Mouse (Mus musculus) lung, embryonic 16.5 days (tissue): Measurements from ENCODE around the gene Slc12a6. TPM values are rescaled to one million over a fixed set of nuclear protein-coding genes. Genes with fewer than 3 reads are reported as not detected.

ENCODE experiments used
- ATAC-seq: fragments of 200-750 bp; cut with Nextera tagmentation; 2 replicates; pipeline ENCODE4 v1.8.0; 2017; ENCODE audit warnings: low read depth, mild to moderate bottlenecking, moderate library complexity
- H3K27ac ChIP-seq: fragments of 300-500 bp; sonication (generic); 2 replicates; pipeline ENCODE4 v1.5.1; 2014; ENCODE audit warnings: mild to moderate bottlenecking, control low read depth, low read length
- H3K27me3 ChIP-seq: fragments of 300-500 bp; sonication (generic); 2 replicates; pipeline ENCODE4 v1.6.1; 2014; ENCODE audit warnings: low read depth, low read length, mixed read lengths; ENCODE audit not compliant: control insufficient read depth, insufficient read depth
- H3K36me3 ChIP-seq: fragments of 300-500 bp; sonication (generic); 2 replicates; pipeline ENCODE4 v1.6.1; 2014; ENCODE audit warnings: low read length; ENCODE audit not compliant: control insufficient read depth, insufficient read depth
- H3K4me1 ChIP-seq: fragments of 300-500 bp; sonication (generic); replicated peaks from 2 replicates; pipeline ENCODE4 v1.6.1; 2014; ENCODE audit warnings: low read length, mixed read lengths; ENCODE audit not compliant: control insufficient read depth, insufficient read depth
- H3K4me2 ChIP-seq: fragments of 300-500 bp; sonication (generic); 2 replicates; pipeline ENCODE4 v1.6.1; 2014; ENCODE audit warnings: low read depth, low read length, control low read depth
- H3K4me3 ChIP-seq: fragments of 300-500 bp; sonication (generic); 2 replicates; pipeline ENCODE4 v1.5.1; 2014; ENCODE audit warnings: mild to moderate bottlenecking, low read length, control low read depth
- H3K9ac ChIP-seq: fragments of 300-500 bp; sonication (generic); 2 replicates; pipeline ENCODE4 v1.6.1; 2014; ENCODE audit warnings: low read length, control low read depth
- H3K9me3 ChIP-seq: fragments of 300-500 bp; sonication (generic); 2 replicates; pipeline ENCODE4 v1.6.1; 2016; ENCODE audit warnings: low read length; ENCODE audit not compliant: control insufficient read depth
- WGBS: fragments of 180-500 bp; shearing (Covaris S2); extraction: QIAGEN DNeasy Blood & Tissue Kit; methylation state at CpG from one replicate; pipeline ENCODE4 v1.1.7; 2014; 5-methylcytosine and 5-hydroxymethylcytosine counted together
- polyA plus RNA-seq: library from polyadenylated mRNA; unstranded; fragments of >200 nt; fragmentation: Nextera tagmentation; extraction: Ambion mirVana; gene quantifications from 2 replicates; pipeline ENCODE4 v1.2.1, GENCODE M21; 2015

Gene Slc12a6
- polyA plus RNA-seq = 8.9 and 9.8 TPM in 2 replicates

DNA sequence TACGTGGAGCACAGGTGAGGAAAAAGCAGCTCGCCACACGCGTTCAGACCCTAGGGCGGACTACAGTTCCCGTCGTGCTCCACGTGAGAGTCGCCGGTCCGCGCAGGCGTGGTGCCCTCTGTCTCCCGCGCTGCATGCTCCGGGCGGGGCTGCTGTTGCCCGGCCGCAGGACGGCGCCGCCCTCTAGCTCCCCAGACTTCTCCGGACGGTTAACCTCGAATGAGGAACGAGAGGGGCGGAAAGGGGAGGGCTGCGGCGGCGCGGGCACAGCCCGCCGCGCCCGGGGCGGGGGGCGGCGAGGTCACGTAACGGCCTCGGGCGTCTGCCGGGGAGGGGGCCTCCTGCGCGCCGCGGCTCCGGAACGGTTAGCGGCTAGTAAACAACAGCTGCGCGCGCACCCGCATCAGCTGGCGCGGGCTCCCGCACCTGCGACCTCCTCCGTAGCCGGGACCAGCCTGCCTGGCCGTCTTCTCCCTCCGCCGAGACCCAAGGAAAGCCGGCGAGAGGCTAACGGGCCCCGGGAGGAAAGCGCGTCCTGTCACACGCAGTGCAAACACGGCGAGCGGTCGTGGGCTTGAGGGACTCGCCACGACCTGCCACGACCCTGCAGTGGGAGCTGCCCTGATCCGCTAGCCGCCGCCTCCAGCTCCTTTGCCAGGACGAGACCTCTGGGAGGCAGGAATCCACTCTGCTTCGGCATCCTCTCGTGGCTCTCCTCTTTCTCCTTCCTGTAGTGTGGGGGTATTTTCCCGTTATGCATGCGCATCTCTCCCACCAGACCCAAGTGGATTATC is at the start of gene Slc12a6:
Gene Slc12a6, plus strand, starts transcription at position 378 of the 794 bp plus-strand sequence.
- peaks cover 14% of the 10 kb centered on the region for H3K4me1 ChIP-seq
- H3K27me3 ChIP-seq = no peaks in the 10 kb centered on the region
- H3K9me3 ChIP-seq = no peaks in the 10 kb centered on the region
- peak; percentile 96 for ATAC-seq
- H3K4me2 ChIP-seq = peak within 1 kb of the TSS; percentile 82
- H3K4me3 ChIP-seq = peak within 1 kb of the TSS; percentile 96
- WGBS = under 1% methylated on average over 62 of the region's 85 CpGs
- peak within 1 kb of the TSS; percentile 81 for H3K9ac ChIP-seq
- peak within 1 kb of the TSS; percentile 86 for H3K27ac ChIP-seq
- H3K36me3 ChIP-seq = no peaks in the 10 kb centered on the region

DNA sequence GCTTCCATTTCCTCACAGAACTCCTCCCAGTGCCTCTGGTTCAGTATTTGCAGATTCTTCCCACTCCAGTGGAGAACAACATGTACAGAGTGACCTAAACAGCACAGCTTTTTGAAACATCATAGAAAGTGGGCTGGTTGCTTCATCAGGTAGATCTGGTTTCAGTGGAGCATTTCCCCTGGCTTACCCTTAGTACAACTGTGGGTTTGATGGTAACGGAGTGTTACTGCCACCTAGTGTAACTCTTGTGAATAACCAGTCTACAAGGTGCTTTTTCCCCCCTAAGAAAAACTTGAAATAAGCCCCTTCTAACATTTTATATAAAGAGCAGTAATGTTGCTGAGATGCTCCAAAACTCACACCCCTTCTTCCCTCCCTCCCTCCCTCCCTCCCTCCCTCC is 49.6 kb upstream of the Slc12a6 start:
- Histone ChIP-seq H3K27ac (no peak overlapping the region), H3K9ac (no peak overlapping the region), H3K9me3 (no peaks in the 10 kb centered on the region), H3K4me3 (no peak overlapping the region), H3K27me3 (no peaks in the 10 kb centered on the region), H3K4me2 (no peak overlapping the region), H3K36me3 (no peaks in the 10 kb centered on the region), H3K4me1 (no peaks in the 10 kb centered on the region)
- whole genome bisulfite sequencing = 3% methylated on average over 1 of the region's 1 CpGs
- ATAC-seq = no peak

DNA sequence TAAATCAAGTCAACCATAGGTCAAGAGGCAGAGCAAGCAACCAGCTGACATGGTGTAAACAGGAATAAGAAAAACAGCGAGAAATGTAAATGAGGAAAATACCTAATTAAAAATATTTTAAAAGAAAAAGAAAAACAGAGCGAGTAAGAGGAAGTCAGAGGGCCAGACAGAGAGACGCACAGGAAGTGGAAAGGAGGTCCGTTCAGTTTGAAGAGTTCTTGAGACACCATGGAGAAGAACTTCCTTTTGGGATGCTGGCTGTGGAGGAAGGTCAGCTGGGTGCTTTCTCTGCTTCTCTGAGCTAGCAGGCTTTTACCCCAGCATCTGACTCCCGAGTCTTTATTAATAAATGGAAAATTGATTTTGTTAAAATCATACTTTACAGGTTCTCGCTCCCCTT is 48.0 kb upstream of the Slc12a6 start:
- 64% methylated on average over 6 of the region's 6 CpGs for WGBS
- H3K27ac ChIP-seq = no peak overlapping the region
- H3K4me3 ChIP-seq = no peak overlapping the region
- H3K4me2 ChIP-seq = no peak overlapping the region
- no peak for ATAC-seq
- H3K27me3 ChIP-seq = no peaks in the 10 kb centered on the region
- no peaks in the 10 kb centered on the region for H3K36me3 ChIP-seq
- H3K4me1 ChIP-seq = no peaks in the 10 kb centered on the region
- H3K9me3 ChIP-seq = no peaks in the 10 kb centered on the region
- H3K9ac ChIP-seq = no peak overlapping the region

DNA sequence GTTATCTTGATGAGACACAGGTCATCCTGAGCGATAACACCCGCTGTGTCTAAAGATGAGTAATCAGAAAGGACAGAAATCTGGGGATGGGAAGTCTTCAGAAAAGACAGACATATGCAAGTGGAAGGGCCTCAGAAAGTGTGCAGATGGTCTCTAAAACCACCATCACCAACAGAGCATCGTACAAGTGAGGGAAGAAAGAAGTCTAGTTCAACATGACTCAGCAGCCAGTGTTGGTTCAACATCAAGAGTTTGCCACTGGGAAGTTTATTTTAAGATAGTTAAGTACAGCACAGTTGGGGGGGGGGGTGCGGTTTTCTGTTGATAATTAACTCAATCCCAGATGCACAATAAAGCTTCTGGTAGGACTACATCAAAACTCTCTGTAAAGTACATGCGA is 44.7 kb upstream of the Slc12a6 start:
- H3K27me3 ChIP-seq = no peaks in the 10 kb centered on the region
- WGBS = 70% methylated on average over 5 of the region's 5 CpGs
- no peaks in the 10 kb centered on the region for H3K4me1 ChIP-seq
- ATAC-seq = no peak
- no peaks in the 10 kb centered on the region for H3K9me3 ChIP-seq
- no peak overlapping the region for H3K4me2 ChIP-seq
- no peak overlapping the region for H3K27ac ChIP-seq
- no peak overlapping the region for H3K4me3 ChIP-seq
- H3K9ac ChIP-seq = no peak overlapping the region
- H3K36me3 ChIP-seq = no peaks in the 10 kb centered on the region

DNA sequence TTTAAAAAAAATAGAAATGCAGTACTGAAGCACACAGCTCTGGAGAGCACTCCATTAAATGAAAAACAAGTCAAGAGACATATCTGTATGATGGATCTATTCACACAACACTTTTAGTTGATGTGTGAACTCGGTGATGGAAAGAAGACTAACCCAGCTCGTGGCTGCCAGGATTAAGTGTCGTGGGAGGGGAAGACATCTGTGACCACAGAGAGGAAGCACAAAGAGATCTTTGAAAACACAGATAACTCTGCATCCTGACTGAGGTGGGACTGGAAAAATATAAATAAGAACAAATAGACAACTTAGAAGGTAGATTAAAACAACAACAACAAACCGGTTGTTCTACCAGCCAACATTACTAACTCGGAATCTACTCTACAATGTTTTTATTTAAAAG is 43.0 kb upstream of the Slc12a6 start:
- no peak overlapping the region for H3K9ac ChIP-seq
- H3K9me3 ChIP-seq = no peaks in the 10 kb centered on the region
- H3K4me2 ChIP-seq = no peak overlapping the region
- H3K27me3 ChIP-seq = no peaks in the 10 kb centered on the region
- H3K4me3 ChIP-seq = no peak overlapping the region
- 59% methylated on average over 5 of the region's 5 CpGs for WGBS
- no peaks in the 10 kb centered on the region for H3K4me1 ChIP-seq
- no peak overlapping the region for H3K27ac ChIP-seq
- H3K36me3 ChIP-seq = no peaks in the 10 kb centered on the region
- no peak for ATAC-seq

DNA sequence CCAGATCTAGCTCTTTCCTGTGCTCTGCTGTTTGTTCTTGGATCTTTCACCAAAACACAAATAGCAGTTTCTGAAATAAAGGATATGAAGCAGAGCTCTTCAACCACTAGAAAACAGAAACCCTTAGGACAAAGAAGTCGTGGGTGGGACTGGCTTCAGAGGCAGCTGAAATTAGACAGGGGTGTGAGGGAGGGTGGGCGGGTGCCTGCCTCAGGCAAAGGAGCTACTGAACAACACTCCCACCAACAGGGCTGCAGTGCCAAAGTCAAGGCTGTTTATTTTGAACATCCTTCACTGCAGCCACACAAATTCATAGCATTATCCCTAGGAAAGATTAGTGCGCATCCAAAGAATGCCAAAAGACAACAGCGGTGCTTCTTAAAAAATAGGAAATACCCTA is 41.3 kb upstream of the Slc12a6 start:
- H3K4me3 ChIP-seq = no peak overlapping the region
- H3K9ac ChIP-seq = no peak overlapping the region
- H3K36me3 ChIP-seq = no peaks in the 10 kb centered on the region
- no peaks in the 10 kb centered on the region for H3K9me3 ChIP-seq
- 68% methylated on average over 4 of the region's 4 CpGs for WGBS
- H3K27ac ChIP-seq = no peak overlapping the region
- H3K4me1 ChIP-seq = no peaks in the 10 kb centered on the region
- no peak overlapping the region for H3K4me2 ChIP-seq
- ATAC-seq = no peak
- no peaks in the 10 kb centered on the region for H3K27me3 ChIP-seq

DNA sequence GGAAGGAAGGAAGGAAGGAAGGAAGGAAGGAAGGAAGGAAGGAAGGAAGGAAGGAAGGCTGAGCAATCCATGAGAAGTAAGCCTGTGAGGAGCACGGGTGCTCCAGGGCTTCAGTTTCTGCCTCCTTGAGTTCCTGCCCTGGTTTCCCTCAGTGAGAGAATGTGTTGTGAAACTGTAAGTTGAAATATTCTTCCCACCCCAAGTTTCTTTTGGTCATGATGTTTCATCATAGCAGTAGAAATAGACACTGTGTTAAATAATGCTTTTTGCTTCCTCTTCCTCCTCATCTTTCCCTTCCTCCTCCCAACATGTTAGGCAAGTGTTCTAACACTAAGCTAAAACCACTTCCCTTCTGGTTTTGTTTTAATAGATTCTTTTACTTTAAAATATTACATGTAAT is 33.0 kb upstream of the Slc12a6 start:
- H3K9me3 ChIP-seq = no peaks in the 10 kb centered on the region
- H3K27me3 ChIP-seq = no peaks in the 10 kb centered on the region
- 57% methylated on average over 1 of the region's 1 CpGs for WGBS
- H3K36me3 ChIP-seq = no peaks in the 10 kb centered on the region
- H3K9ac ChIP-seq = no peak overlapping the region
- no peak overlapping the region for H3K27ac ChIP-seq
- H3K4me1 ChIP-seq = no peaks in the 10 kb centered on the region
- H3K4me3 ChIP-seq = no peak overlapping the region
- H3K4me2 ChIP-seq = no peak overlapping the region
- ATAC-seq = no peak

DNA sequence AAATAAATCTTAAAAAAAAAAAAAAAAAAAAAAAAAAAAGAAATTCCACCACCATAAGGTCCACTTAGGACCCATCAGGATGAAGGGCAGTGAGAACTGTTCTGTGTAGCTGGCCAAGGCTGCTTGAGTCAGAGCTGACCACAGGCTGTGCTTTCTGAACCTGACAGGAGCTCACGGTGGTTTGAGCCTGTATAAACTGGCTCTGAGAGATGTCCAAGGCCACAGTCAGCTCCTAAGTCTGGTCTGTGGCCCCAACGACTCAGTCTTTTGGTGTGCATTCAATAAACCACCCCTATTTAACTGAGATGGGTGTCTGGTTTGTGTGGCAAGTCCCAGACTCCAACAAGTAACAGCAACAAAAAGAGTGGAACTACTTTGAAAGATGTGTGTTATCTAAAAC is 29.0 kb upstream of the Slc12a6 start:
- Histone ChIP-seq H3K4me3 (no peak overlapping the region), H3K27ac (no peak overlapping the region), H3K4me2 (no peak overlapping the region), H3K27me3 (no peaks in the 10 kb centered on the region), H3K9me3 (no peaks in the 10 kb centered on the region), H3K9ac (no peak overlapping the region), H3K4me1 (peaks cover 11% of the 10 kb centered on the region), H3K36me3 (no peaks in the 10 kb centered on the region)
- WGBS = 84% methylated on average over 2 of the region's 2 CpGs
- no peak for ATAC-seq

DNA sequence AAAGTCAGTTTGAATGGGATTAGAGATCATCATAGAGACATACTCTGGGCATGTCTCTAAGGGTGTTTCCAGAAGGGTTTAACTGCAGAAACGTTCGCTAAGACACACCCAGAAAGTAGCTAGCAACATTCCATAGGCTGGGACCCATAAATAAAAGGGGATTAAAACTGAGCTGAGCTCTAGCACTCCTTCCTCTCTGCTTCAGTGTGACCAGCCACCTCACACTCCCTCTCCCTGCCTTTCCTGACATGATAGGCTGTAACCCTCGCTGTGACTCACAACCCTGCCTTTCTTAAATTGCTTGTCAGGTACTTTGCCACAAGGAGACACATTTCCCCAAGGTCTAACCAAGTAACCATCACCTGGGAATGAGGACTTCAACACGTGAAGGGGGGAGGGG is 27.6 kb upstream of the Slc12a6 start:
- Histone ChIP-seq H3K4me2 (no peak overlapping the region), H3K27ac (no peak overlapping the region), H3K4me1 (peaks cover 11% of the 10 kb centered on the region), H3K27me3 (no peaks in the 10 kb centered on the region), H3K36me3 (no peaks in the 10 kb centered on the region), H3K9ac (no peak overlapping the region), H3K4me3 (no peak overlapping the region), H3K9me3 (no peaks in the 10 kb centered on the region)
- ATAC-seq = no peak
- 4% methylated on average over 4 of the region's 4 CpGs for whole genome bisulfite sequencing
